Comparison of ENCODE assay signal across 21 mouse cellular contexts in the genomic region with DNA sequence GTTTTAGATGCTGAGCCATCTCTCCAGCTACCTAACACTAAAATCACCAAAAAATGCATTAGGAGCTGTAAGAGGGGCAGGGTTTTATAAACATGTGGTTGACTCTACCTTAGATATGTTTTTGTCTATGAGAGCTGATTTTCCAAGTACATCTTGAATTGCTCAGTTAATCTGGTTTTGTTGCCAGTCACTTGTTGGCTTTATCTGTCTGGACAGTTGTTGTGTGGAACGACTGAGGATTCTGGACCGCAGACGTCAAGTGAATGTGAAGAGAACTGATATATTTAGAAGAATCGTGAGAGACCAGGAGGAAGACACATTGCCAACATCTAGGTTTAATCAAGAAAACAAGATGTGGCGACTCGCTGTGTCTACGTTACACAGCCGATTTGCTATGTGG. TPM values are rescaled to one million over a fixed set of nuclear protein-coding genes. Genes with fewer than 3 reads are reported as not detected.
DNase-seq lines count a peak whose midpoint lies in the region; ATAC-seq and TF ChIP-seq lines count a peak whose summit lies in the region.
"Had no signal": no experiment of that assay in that cellular context is flagged by ENCODE, and none has a peak within 500 bp of the region (broad histone marks: within the 10 kb centered on the region; RNA-seq: fewer than 3 reads in every experiment).

No protein-coding gene starts in this region.

- TF ChIP-seq EP300 in liver, postnatal 0 days (IDR thresholded peaks at IDR 0.05; ENCODE audit: low read depth): peak; percentile 80

- no peak overlapping the region for H3K9ac ChIP-seq in intestine, postnatal 0 days (ENCODE audit: low read depth, low read length)
- H3K9ac ChIP-seq in liver, postnatal 0 days (replicated peaks): no peak overlapping the region
- H3K9ac ChIP-seq in hindbrain, embryonic 13.5 days: no peak overlapping the region
- H3K9ac ChIP-seq: embryonic facial prominence, embryonic 12.5 days; heart, embryonic 13.5 days; hindbrain, embryonic 15.5 days had no signal

- H3K36me3 ChIP-seq in G1E (replicated peaks): no peaks in the 10 kb centered on the region
- H3K36me3 ChIP-seq in intestine, postnatal 0 days (ENCODE audit: control insufficient read depth, insufficient read depth): no peaks in the 10 kb centered on the region
- H3K36me3 ChIP-seq in liver, postnatal 0 days (replicated peaks; ENCODE audit: insufficient read depth, low read length): no peaks in the 10 kb centered on the region
- H3K36me3 ChIP-seq in hindbrain, embryonic 13.5 days: no peaks in the 10 kb centered on the region
- H3K36me3 ChIP-seq: embryonic facial prominence, embryonic 12.5 days; heart, embryonic 13.5 days; hindbrain, embryonic 15.5 days; midbrain, embryonic 10.5 days had no signal

- H3K4me2 ChIP-seq in intestine, postnatal 0 days (replicated peaks; ENCODE audit: low read depth): no peak overlapping the region
- no peak overlapping the region for H3K4me2 ChIP-seq in liver, postnatal 0 days (ENCODE audit: low read depth, low read length)
- no peak overlapping the region for H3K4me2 ChIP-seq in hindbrain, embryonic 13.5 days
- H3K4me2 ChIP-seq: embryonic facial prominence, embryonic 12.5 days; heart, embryonic 13.5 days; hindbrain, embryonic 15.5 days had no signal

- peaks cover 18% of the 10 kb centered on the region for H3K4me1 ChIP-seq in G1E (ENCODE audit: insufficient read depth, low read depth, low read length)
- H3K4me1 ChIP-seq in intestine, postnatal 0 days (replicated peaks; ENCODE audit: control insufficient read depth, insufficient read depth, low read length): 0 out of 2 replicates have a peak, but pooled peaks cover 2% of the 10 kb centered on the region
- H3K4me1 ChIP-seq in liver, postnatal 0 days (ENCODE audit: insufficient read depth): peaks cover 12% of the 10 kb centered on the region
- no peaks in the 10 kb centered on the region for H3K4me1 ChIP-seq in hindbrain, embryonic 13.5 days (replicated peaks)
- H3K4me1 ChIP-seq: embryonic facial prominence, embryonic 12.5 days; hindbrain, embryonic 15.5 days; midbrain, embryonic 10.5 days had no signal

- no peaks in the 10 kb centered on the region for H3K9me3 ChIP-seq in G1E (replicated peaks)
- no peaks in the 10 kb centered on the region for H3K9me3 ChIP-seq in intestine, postnatal 0 days (ENCODE audit: control insufficient read depth)
- H3K9me3 ChIP-seq in liver, postnatal 0 days (ENCODE audit: low read length): no peaks in the 10 kb centered on the region
- no peaks in the 10 kb centered on the region for H3K9me3 ChIP-seq in hindbrain, embryonic 13.5 days
- H3K9me3 ChIP-seq: embryonic facial prominence, embryonic 12.5 days; heart, embryonic 13.5 days; hindbrain, embryonic 15.5 days; midbrain, embryonic 10.5 days had no signal

- TF ChIP-seq CTCF in G1E (IDR thresholded peaks at IDR 0.05; ENCODE audit: low read depth, low read length): no peak
- no peak for TF ChIP-seq CTCF in intestine, postnatal 0 days (IDR thresholded peaks at IDR 0.05; ENCODE audit: low read depth)
- no peak for TF ChIP-seq CTCF in liver, postnatal 0 days (IDR thresholded peaks at IDR 0.05; ENCODE audit: low read depth)

- peak; percentile 36; the same call in 1 of the 2 replicates for ATAC-seq in G1E (ENCODE audit: extremely low read depth, insufficient number of reproducible peaks, low FRiP score, poor library complexity, severe bottlenecking)
- no peak for ATAC-seq in intestine, postnatal 0 days
- ATAC-seq in liver, postnatal 0 days: peak; percentile 56
- ATAC-seq in hindbrain, embryonic 13.5 days (ENCODE audit: low FRiP score): no peak

- DNase-seq in G1E (ENCODE audit: low spot score): no peak
- DNase-seq in adipocyte (ENCODE audit: low spot score): peak; percentile 43
- no peak for DNase-seq in liver, postnatal 0 days
- DNase-seq in layer of hippocampus, postnatal 25 days (ENCODE audit: extremely low spot score in 1 of 2, low spot score in 1 of 2): no peak
- no peak for DNase-seq in retina, postnatal 1 day
- DNase-seq: adrenal gland, postnatal 14 days; cerebellum, adult 8-10 months; gastrocnemius, postnatal 10 days; heart, postnatal 36 days; kidney, adult 18-20 months; lung, adult 18-20 months; lung, postnatal 14 days; right cerebral cortex, postnatal 4 days; thymus, adult 2 months had no signal

- 0 out of 2 replicates have a peak, but pooled peaks cover 4% of the 10 kb centered on the region for H3K27me3 ChIP-seq in G1E (ENCODE audit: insufficient read depth, low read length)
- no peaks in the 10 kb centered on the region for H3K27me3 ChIP-seq in intestine, postnatal 0 days (replicated peaks; ENCODE audit: control insufficient read depth, insufficient read depth, low read length)
- H3K27me3 ChIP-seq in liver, postnatal 0 days (ENCODE audit: insufficient read depth, low read length): no peaks in the 10 kb centered on the region
- H3K27me3 ChIP-seq in hindbrain, embryonic 13.5 days: peaks cover 20% of the 10 kb centered on the region; the same call in 1 of the 2 replicates
- H3K27me3 ChIP-seq: embryonic facial prominence, embryonic 12.5 days had no signal

- H3K4me3 ChIP-seq in G1E (ENCODE audit: low read depth, low read length): no peak overlapping the region
- no peak overlapping the region for H3K4me3 ChIP-seq in intestine, postnatal 0 days (ENCODE audit: low read depth, low read length)
- no peak overlapping the region for H3K4me3 ChIP-seq in liver, postnatal 0 days (ENCODE audit: low read depth, low read length)
- H3K4me3 ChIP-seq in hindbrain, embryonic 13.5 days: no peak overlapping the region
- H3K4me3 ChIP-seq: embryonic facial prominence, embryonic 12.5 days; heart, embryonic 13.5 days; hindbrain, embryonic 15.5 days; midbrain, embryonic 10.5 days had no signal

- 0 out of 2 replicates have a peak overlapping the region, but pooled peaks have one; percentile 2 for H3K27ac ChIP-seq in intestine, postnatal 0 days (ENCODE audit: low read depth, low read length)
- H3K27ac ChIP-seq in liver, postnatal 0 days (ENCODE audit: low read depth): no peak overlapping the region
- H3K27ac ChIP-seq in hindbrain, embryonic 13.5 days: no peak overlapping the region
- H3K27ac ChIP-seq: embryonic facial prominence, embryonic 12.5 days; heart, embryonic 13.5 days; hindbrain, embryonic 15.5 days; kidney, postnatal 0 days; midbrain, embryonic 10.5 days had no signal

- WGBS in intestine, postnatal 0 days: 84% methylated on average over 8 of the region's 8 CpGs
- WGBS in liver, postnatal 0 days (ENCODE audit: insufficient replicate concordance): 62% methylated on average over 8 of the region's 8 CpGs
- WGBS in hindbrain, embryonic 13.5 days: 91% methylated on average over 8 of the region's 8 CpGs

RNA-seq across cellular contexts. Expression of gene Ttc27, which starts 5.9 kb away (rescaled TPM):
- total RNA-seq in G1E (2014; fragmentation: Nextera tagmentation) (20.5 and 23.1 TPM in 2 replicates), G1E (2017) (35.3 and 39.4 TPM in 2 replicates)
- 5.5 and 20.5 TPM in 2 replicates for polyA plus RNA-seq in G1E (2012)
- polyA plus RNA-seq in intestine, postnatal 0 days (2015; fragmentation: Nextera tagmentation; extraction: Ambion mirVana): 7.0 and 8.7 TPM in 2 replicates
- 6.0 and 7.1 TPM in 2 replicates for polyA plus RNA-seq in liver, postnatal 0 days (2015; fragmentation: Nextera tagmentation; extraction: Ambion mirVana)
- polyA plus RNA-seq in hindbrain, embryonic 13.5 days (2015; fragmentation: Nextera tagmentation; extraction: Ambion mirVana): 15.2 and 18.7 TPM in 2 replicates
- 10 to 100 TPM; 19.0 to 23.0 TPM for total RNA-seq in layer of hippocampus, postnatal 25 days (2021)

Comparison
In these comparisons a context has a peak if more than half of its experiments do, and no peak if none do; other contexts are left out.
1. ATAC-seq: peak in G1E (single experiment) and liver, postnatal 0 days (single experiment); none in intestine, postnatal 0 days (single experiment) and hindbrain, embryonic 13.5 days (single experiment).